Mouse (Mus musculus): ENCODE results near the gene Tmc7. TPM values are rescaled to one million over a fixed set of nuclear protein-coding genes. Genes with fewer than 3 reads are reported as not detected.

Gene Tmc7
- polyA plus RNA-seq, 1 experiment from 2014 or later, result 1.3 TPM

DNA sequence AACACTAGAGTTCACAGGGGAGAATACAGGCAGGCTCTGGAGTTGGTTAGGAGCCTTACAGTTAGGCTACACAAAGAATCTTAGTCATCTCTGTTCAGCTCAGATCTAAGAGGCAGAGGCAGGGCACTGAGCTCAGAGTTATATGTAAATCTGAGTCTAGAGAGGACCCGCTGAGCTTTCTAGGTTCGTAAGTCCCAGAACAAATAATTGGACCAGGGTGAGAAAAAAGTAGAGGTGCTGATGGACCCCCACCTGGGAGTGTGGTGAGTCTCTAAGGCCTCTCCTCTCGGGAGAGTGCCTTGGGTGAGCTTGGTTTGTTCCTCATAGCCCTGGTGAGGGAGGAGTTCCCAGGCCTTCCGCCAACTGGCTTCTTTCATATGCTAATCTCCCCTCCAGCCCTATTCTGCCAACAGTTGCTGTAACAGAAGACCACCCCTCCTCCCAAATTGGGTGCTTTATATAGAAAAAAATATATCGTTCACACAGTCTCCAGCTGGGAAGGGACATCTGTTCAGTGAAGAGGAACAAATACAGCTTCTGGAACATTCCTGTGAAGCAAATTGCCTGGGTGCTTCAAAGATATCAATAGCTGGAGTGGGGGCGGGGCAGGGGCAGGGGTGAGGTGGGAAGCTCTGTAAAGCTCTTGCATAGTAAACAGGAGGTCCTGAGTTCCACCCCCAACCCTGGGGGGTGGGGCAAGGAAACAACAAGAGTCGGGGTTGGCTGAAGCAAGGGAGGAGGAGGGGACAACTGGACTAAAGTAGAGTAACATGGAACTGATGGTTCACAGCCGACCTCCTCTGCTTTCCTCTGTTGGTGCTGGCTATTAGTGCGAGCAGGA lies 9.3 kb upstream of the Tmc7 start:
- Histone ChIP-seq H3K27me3 (ENCODE audit: control insufficient read depth, insufficient read depth, low read length) (peaks cover 43% of the 10 kb centered on the region), H3K9ac (ENCODE audit: low read length) (no peak overlapping the region), H3K4me3 (ENCODE audit: low read length) (no peak overlapping the region), H3K4me2 (ENCODE audit: low read depth, low read length) (no peak overlapping the region), H3K27ac (ENCODE audit: low read length) (0 out of 2 replicates have a peak overlapping the region, but pooled peaks have one; percentile 7), H3K9me3 (replicated peaks; ENCODE audit: control insufficient read depth, low read length) (no peaks in the 10 kb centered on the region; the same call in 1 of the 2 replicates), H3K4me1 (ENCODE audit: control insufficient read depth, insufficient read depth, low read length) (peaks cover 21% of the 10 kb centered on the region), H3K36me3 (ENCODE audit: control insufficient read depth, insufficient read depth) (no peaks in the 10 kb centered on the region)
- 14% methylated on average over 9 of the region's 9 CpGs for WGBS
- ATAC-seq (replicated peaks; ENCODE audit: extremely low read depth, insufficient read depth, low FRiP score), result peak; percentile 39; the same call in 1 of the 2 replicates

DNA sequence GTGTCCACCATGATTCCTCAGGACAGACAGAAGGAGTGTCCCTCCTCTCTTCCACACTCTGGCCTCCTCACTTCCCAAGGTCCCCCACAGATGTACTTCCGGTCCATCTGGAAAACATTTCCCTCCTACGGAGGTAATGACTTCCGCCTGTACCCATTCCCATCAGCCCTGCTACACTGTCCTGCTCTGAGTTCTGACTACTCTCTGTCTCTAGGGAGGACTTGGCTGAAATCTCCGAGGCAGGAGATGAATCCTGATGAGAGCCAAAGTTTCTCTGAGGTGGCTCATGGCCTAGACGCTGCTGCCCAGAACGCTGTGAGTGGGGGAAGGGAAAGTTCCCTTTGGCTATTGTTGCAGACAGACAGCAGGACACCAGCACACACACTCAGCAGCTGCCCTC lies 7.6 kb upstream of the Tmc7 start:
- 40% methylated on average over 6 of the region's 6 CpGs for WGBS

DNA sequence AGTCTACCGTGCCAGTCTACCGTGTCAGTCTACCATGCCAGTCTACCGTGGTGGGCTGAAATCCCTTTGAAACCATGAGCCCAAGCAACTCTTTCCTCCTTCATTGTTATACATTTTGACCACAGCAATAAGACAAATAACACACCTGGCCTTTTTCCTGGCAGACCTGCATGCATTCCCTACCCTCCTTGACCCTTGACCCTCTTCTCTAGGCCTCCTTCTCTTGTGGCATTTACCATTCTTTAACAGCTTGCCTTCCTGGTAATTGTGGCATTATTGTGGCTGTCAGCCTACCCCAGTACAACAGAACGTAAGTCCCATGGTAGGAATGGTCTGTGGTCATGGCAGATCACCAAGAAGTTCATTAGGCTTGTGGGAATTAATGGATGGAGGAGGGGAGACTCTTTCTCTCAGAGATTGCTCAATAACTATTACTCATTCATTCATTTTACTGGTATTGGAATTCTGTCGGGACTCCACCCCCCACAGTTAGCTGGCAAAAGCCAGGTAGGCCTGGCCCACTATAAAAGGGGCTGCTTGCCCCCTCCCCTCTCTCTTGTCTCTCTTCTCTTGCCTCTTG lies 6.3 kb upstream of the Tmc7 start:
- peaks cover 14% of the 10 kb centered on the region for H3K4me1 ChIP-seq (ENCODE audit: control insufficient read depth, insufficient read depth, low read length)
- no peak for ATAC-seq (replicated peaks; ENCODE audit: extremely low read depth, insufficient read depth, low FRiP score)
- H3K4me3 ChIP-seq (ENCODE audit: low read length), result no peak overlapping the region
- no peaks in the 10 kb centered on the region for H3K36me3 ChIP-seq (ENCODE audit: control insufficient read depth, insufficient read depth)
- H3K27me3 ChIP-seq (ENCODE audit: control insufficient read depth, insufficient read depth, low read length), result peaks cover 20% of the 10 kb centered on the region
- WGBS, result 84% methylated on average over 5 of the region's 5 CpGs
- no peak overlapping the region for H3K4me2 ChIP-seq (ENCODE audit: low read depth, low read length)
- H3K27ac ChIP-seq (ENCODE audit: low read length), result no peak overlapping the region
- H3K9me3 ChIP-seq (replicated peaks; ENCODE audit: control insufficient read depth, low read length), result peaks cover 5% of the 10 kb centered on the region
- H3K9ac ChIP-seq (ENCODE audit: low read length), result no peak overlapping the region

More for the DNA sequence above, 7.6 kb upstream of the Tmc7 start:
- no peaks in the 10 kb centered on the region for H3K36me3 ChIP-seq (ENCODE audit: control insufficient read depth, insufficient read depth)
- peaks cover 5% of the 10 kb centered on the region for H3K9me3 ChIP-seq (replicated peaks; ENCODE audit: control insufficient read depth, low read length)
- no peak overlapping the region for H3K27ac ChIP-seq (ENCODE audit: low read length)
- ATAC-seq (replicated peaks; ENCODE audit: extremely low read depth, insufficient read depth, low FRiP score), result no peak
- no peak overlapping the region for H3K9ac ChIP-seq (ENCODE audit: low read length)
- H3K4me2 ChIP-seq (ENCODE audit: low read depth, low read length), result no peak overlapping the region
- peaks cover 17% of the 10 kb centered on the region for H3K4me1 ChIP-seq (ENCODE audit: control insufficient read depth, insufficient read depth, low read length)
- peaks cover 32% of the 10 kb centered on the region for H3K27me3 ChIP-seq (ENCODE audit: control insufficient read depth, insufficient read depth, low read length)
- no peak overlapping the region for H3K4me3 ChIP-seq (ENCODE audit: low read length)

DNA sequence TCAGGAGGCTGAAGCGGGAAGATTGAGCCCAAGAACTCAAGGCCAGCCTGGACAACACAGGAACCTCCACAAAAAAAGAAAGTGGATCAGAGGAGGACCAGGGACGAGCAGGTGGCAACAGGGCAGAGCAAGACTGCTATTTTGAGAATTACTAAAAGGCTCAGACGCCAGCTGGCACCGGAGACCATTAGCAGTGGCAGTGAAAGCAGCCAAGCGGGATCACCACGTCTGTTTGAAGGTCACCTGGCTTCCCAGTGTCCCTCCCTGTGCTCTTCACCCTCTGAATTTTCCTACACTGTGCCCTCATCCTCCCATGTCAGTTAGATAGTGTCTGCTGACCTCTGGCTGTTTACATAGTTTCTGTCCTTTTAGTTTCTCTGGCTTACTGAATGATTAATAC lies 1.3 kb upstream of the Tmc7 start:
- 44% methylated on average over 6 of the region's 6 CpGs for WGBS
- no peak; the same call in 1 of the 2 replicates for ATAC-seq (replicated peaks; ENCODE audit: extremely low read depth, insufficient read depth, low FRiP score)
- Histone ChIP-seq H3K4me1 (ENCODE audit: control insufficient read depth, insufficient read depth, low read length) (0 out of 2 replicates have a peak, but pooled peaks cover 3% of the 10 kb centered on the region), H3K27me3 (ENCODE audit: control insufficient read depth, insufficient read depth, low read length) (0 out of 2 replicates have a peak, but pooled peaks cover 3% of the 10 kb centered on the region), H3K9me3 (replicated peaks; ENCODE audit: control insufficient read depth, low read length) (peaks cover 5% of the 10 kb centered on the region), H3K27ac (ENCODE audit: low read length) (no peak overlapping the region), H3K4me3 (ENCODE audit: low read length) (no peak overlapping the region), H3K9ac (ENCODE audit: low read length) (no peak overlapping the region), H3K4me2 (ENCODE audit: low read depth, low read length) (no peak overlapping the region), H3K36me3 (ENCODE audit: control insufficient read depth, insufficient read depth) (no peaks in the 10 kb centered on the region)

DNA sequence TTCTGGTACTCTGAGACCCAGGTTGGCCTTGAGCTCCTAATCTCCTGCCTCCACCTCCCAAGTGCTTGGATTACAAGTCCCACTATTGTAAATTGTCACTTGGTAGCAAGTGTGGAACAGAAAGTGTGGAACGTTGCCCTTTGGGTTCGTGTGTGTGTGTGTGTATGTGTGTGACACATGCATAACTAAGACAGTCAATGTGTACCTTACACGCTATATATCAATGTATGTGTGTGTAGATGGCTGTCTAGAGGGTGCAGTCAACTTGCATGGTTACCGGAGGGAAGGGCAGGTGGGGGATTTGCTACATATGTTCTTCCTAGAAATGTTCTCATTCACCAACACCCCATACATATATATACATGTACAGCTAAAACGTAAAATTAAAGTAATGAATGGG lies 390 bp upstream of the Tmc7 start:
- no peak overlapping the region for H3K27ac ChIP-seq (ENCODE audit: low read length)
- 67% methylated on average over 5 of the region's 5 CpGs for WGBS
- H3K4me1 ChIP-seq (ENCODE audit: control insufficient read depth, insufficient read depth, low read length), result 0 out of 2 replicates have a peak, but pooled peaks cover 3% of the 10 kb centered on the region
- 0 out of 2 replicates have a peak, but pooled peaks cover 3% of the 10 kb centered on the region for H3K27me3 ChIP-seq (ENCODE audit: control insufficient read depth, insufficient read depth, low read length)
- H3K36me3 ChIP-seq (ENCODE audit: control insufficient read depth, insufficient read depth), result no peaks in the 10 kb centered on the region
- H3K4me2 ChIP-seq (ENCODE audit: low read depth, low read length), result peak overlapping the region; percentile 98
- 0 out of 2 replicates have a peak, but pooled peaks have one; percentile 20 for ATAC-seq (replicated peaks; ENCODE audit: extremely low read depth, insufficient read depth, low FRiP score)
- H3K9ac ChIP-seq (ENCODE audit: low read length), result peak overlapping the region; percentile 80; the same call in 1 of the 2 replicates
- H3K9me3 ChIP-seq (replicated peaks; ENCODE audit: control insufficient read depth, low read length), result peaks cover 10% of the 10 kb centered on the region
- H3K4me3 ChIP-seq (ENCODE audit: low read length), result peak overlapping the region; percentile 73

DNA sequence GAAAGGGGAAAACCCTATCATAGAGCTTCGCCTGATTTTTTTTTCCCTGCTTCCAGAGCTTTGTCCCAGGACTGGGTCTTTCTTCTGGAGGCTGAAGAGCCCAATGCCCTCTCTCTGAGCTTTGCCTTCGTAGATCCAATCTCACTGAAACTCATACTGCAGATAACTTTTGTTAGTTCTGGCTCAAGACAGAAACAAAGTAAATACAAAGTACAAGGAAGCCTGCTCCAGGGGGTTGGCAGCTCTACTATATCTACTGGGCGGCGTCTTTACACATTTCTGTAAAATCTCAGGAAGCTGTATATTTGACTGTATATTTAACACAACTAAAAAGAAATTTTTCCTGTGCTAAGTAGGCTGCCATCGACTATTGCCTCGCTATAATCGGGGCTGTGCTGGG lies 715 bp downstream of the Tmc7 start:
- H3K27me3 ChIP-seq (ENCODE audit: control insufficient read depth, insufficient read depth, low read length), result 0 out of 2 replicates have a peak, but pooled peaks cover 3% of the 10 kb centered on the region
- H3K4me3 ChIP-seq (ENCODE audit: low read length), result peak overlapping the region; percentile 73
- peak overlapping the region; percentile 98 for H3K4me2 ChIP-seq (ENCODE audit: low read depth, low read length)
- 17% methylated on average over 7 of the region's 7 CpGs for WGBS
- H3K9ac ChIP-seq (ENCODE audit: low read length), result peak overlapping the region; percentile 80
- no peak for ATAC-seq (replicated peaks; ENCODE audit: extremely low read depth, insufficient read depth, low FRiP score)
- 0 out of 2 replicates have a peak, but pooled peaks cover 3% of the 10 kb centered on the region for H3K4me1 ChIP-seq (ENCODE audit: control insufficient read depth, insufficient read depth, low read length)
- H3K27ac ChIP-seq (ENCODE audit: low read length), result no peak overlapping the region
- H3K36me3 ChIP-seq (ENCODE audit: control insufficient read depth, insufficient read depth), result no peaks in the 10 kb centered on the region
- peaks cover 10% of the 10 kb centered on the region for H3K9me3 ChIP-seq (replicated peaks; ENCODE audit: control insufficient read depth, low read length)

DNA sequence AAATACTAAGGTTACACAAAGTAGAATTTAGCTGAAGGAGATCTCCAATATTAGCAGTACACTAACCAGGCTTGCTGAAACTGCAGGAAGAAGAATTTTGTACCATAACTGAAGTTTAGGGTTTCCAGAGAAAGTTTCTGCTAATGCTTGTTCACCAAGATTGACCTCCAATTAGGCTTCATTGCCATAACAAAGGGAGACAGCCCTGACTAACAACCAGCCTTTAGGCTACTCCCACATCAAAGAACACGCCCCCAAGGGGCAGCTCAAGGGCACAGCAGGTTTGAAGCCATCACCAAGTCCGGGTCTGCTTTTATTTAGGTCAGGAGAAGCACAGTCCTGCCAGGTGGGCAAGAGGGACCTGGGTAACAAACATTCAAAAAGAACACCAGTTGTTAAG lies 4.6 kb downstream of the Tmc7 start:
- no peak overlapping the region for H3K4me3 ChIP-seq (ENCODE audit: low read length)
- ATAC-seq (replicated peaks; ENCODE audit: extremely low read depth, insufficient read depth, low FRiP score), result no peak
- H3K4me1 ChIP-seq (ENCODE audit: control insufficient read depth, insufficient read depth, low read length), result peaks cover 9% of the 10 kb centered on the region; the same call in 1 of the 2 replicates
- H3K9me3 ChIP-seq (replicated peaks; ENCODE audit: control insufficient read depth, low read length), result peaks cover 5% of the 10 kb centered on the region; the same call in 1 of the 2 replicates
- no peak overlapping the region for H3K4me2 ChIP-seq (ENCODE audit: low read depth, low read length)
- no peak overlapping the region for H3K27ac ChIP-seq (ENCODE audit: low read length)
- H3K27me3 ChIP-seq (ENCODE audit: control insufficient read depth, insufficient read depth, low read length), result 0 out of 2 replicates have a peak, but pooled peaks cover 3% of the 10 kb centered on the region
- 68% methylated on average over 2 of the region's 2 CpGs for WGBS
- no peaks in the 10 kb centered on the region for H3K36me3 ChIP-seq (ENCODE audit: control insufficient read depth, insufficient read depth)
- no peak overlapping the region for H3K9ac ChIP-seq (ENCODE audit: low read length)

DNA sequence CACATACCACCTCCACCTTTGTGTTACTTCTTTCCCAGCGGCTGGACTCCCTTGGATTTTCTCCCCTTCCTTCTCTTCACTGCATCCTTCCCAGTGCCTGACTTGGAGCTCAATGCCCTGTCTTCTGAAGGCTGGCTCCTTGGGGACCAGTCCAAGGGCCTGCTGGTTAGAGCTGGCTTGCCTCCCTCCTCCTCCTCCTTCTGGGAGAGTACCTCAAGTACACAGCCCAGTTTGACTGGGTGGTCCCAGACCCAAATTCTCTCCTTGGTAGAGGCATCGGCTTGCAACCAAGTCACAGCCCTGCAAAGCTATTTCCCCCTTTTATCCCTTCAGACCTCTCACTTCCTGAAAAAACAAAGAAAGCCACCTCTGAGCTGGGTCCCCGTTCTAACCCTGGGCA lies 6.3 kb downstream of the Tmc7 start:
- no peaks in the 10 kb centered on the region for H3K36me3 ChIP-seq (ENCODE audit: control insufficient read depth, insufficient read depth)
- ATAC-seq (replicated peaks; ENCODE audit: extremely low read depth, insufficient read depth, low FRiP score), result no peak
- no peak overlapping the region for H3K4me3 ChIP-seq (ENCODE audit: low read length)
- 0 out of 2 replicates have a peak, but pooled peaks cover 3% of the 10 kb centered on the region for H3K27me3 ChIP-seq (ENCODE audit: control insufficient read depth, insufficient read depth, low read length)
- 56% methylated on average over 3 of the region's 3 CpGs for WGBS
- H3K4me2 ChIP-seq (ENCODE audit: low read depth, low read length), result no peak overlapping the region
- peaks cover 5% of the 10 kb centered on the region; the same call in 1 of the 2 replicates for H3K9me3 ChIP-seq (replicated peaks; ENCODE audit: control insufficient read depth, low read length)
- no peak overlapping the region; the same call in 1 of the 2 replicates for H3K27ac ChIP-seq (ENCODE audit: low read length)
- peaks cover 6% of the 10 kb centered on the region; the same call in 1 of the 2 replicates for H3K4me1 ChIP-seq (ENCODE audit: control insufficient read depth, insufficient read depth, low read length)
- H3K9ac ChIP-seq (ENCODE audit: low read length), result no peak overlapping the region
